Mouse (Mus musculus): ENCODE measurements at regions not wholly inside any gene's neighbourhood (a gene's known extent, or its start where the extent isn't known, plus 50 kb on each side); places are given as distances from the start of the nearest gene placed in this dataset.
"Not testable (repeated sequence)": the region's sequence is repeated elsewhere in the genome, so short reads cannot be mapped to it uniquely, and the experiment has no call there.

DNA sequence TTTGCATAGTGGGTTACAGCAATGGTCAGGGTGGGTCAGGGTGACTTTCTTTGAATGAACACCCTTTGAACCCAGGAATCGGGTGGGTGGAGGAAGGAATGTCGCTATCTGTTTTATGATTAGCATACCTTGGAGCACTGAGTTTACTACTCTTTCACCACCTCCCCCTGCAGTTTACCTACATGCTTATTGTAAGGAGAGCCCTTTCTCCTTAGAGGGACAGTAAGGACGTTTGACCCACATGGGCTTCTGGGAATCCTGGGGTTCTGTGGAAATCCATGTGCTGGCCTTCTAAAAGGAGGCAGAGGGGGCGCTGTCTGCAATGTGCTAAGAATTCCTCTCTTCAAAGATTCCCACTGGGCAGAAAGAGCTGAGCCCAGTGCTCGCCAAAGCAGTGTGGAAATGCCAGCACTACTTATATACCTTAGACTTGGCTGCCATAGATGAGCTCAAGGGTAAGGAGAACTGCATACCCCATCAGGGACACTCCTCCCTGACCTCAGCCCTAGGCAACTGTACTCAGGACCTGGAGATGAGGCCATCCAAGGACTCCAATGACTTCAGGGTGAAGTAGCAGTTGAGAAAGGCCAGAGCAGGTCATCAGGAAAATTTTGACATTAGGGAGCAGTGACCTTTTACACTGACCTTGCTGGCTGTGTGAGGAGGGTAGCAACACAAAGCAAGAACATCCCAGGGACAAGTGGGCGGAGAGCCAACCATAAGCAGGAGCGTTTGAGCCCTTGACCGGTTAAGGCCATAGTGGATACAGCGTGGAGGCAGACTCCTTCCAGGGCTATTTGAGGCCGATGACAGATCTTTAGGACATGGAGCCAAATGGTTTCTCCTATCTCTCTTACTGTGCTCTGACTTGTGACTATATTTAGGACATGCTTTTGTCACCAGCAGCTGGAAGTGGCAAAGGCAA, 133.2 kb downstream of the Tcp10c start:
- ATAC-seq (replicated peaks; ENCODE audit: low read depth, poor library complexity, severe bottlenecking): no peak

- no peak for ATAC-seq (replicated peaks; ENCODE audit: low read depth, poor library complexity, severe bottlenecking)
Measured at GRCm38 (mm10) chr17:13488608-13489324, 134.4 kb downstream of the Tcp10c start.

DNA sequence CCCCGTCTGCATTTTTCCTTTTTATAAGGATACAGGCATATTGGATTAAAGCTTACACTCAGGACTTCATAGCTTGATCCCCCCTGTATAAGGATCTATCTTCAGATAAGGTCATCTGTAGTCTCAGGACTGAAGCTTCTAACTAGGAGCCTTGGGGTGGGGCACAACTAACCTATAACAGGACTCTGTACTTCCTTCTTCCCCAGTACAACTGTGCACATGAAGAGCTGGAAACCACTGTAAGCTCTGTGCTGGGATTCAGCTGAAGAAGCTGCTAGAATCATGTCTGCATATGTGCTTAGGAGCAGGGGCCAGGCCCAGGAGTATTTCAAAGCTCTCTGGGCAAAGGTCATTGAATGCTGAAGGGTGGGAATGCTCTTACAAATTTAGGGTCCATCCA, 137.9 kb downstream of the Tcp10c start:
- not testable (repeated sequence) for ATAC-seq (replicated peaks; ENCODE audit: low read depth, poor library complexity, severe bottlenecking)

DNA sequence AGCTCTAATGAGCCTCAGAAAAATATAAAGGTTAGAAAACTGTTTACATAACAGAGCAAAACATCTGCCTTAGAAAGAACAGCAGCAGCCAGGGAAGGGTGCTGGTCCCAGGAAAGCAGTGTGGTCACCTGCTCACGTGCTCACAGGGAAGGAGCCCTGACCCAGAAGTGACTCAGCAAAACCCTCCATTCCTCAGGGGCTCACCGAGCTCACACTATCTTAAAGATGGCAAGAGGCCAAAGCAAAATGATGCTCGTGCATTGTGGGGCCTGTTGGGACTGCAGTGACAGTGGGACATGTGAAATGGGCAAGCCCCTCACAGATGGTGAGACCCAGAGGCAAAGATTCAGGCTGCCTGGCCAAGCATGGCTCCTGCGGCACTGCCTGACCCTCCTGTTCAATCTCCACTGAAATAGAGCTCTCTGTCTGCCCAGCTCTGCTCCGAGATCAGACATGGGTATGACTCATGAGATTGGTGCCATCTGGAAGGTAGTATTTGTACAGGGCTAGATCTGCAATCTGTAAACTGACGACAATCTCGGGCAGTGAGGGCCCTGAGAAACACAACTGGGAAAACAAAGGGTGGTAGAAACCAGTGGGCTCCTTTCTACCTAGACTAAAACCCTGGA, 138.4 kb downstream of the Tcp10c start:
- peak; percentile 31; the same call in 1 of the 2 replicates for ATAC-seq (replicated peaks; ENCODE audit: low read depth, poor library complexity, severe bottlenecking)

GRCm38 (mm10) chr17:13493866-13494265, 139.5 kb downstream of the Tcp10c start:
- ATAC-seq (replicated peaks; ENCODE audit: low read depth, poor library complexity, severe bottlenecking): peak; percentile 76

- not testable (repeated sequence) for ATAC-seq (replicated peaks; ENCODE audit: low read depth, poor library complexity, severe bottlenecking)
Measured at GRCm38 (mm10) chr17:13494475-13494874, 140.1 kb downstream of the Tcp10c start.

DNA sequence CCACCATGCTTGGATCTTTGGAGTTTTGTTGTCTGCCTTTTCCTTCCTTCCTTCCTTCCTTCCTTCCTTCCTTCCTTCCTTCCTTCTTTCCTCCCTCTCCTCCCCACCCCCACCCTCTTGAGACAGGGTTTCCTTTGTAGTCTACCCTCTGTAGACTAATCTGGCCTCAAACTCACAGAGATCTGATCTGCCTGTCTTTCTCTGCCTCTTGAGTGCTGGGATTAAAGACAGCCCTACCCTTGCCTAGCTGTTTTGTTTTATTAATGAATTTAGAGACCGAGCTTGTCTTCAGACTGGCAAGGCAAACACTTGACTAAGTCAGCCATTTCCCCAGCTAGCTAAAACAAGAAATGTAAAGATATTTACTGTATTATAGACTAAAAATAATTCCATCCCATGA, 150.0 kb downstream of the Tcp10c start:
- ATAC-seq (replicated peaks; ENCODE audit: low read depth, poor library complexity, severe bottlenecking): not testable (repeated sequence)

DNA sequence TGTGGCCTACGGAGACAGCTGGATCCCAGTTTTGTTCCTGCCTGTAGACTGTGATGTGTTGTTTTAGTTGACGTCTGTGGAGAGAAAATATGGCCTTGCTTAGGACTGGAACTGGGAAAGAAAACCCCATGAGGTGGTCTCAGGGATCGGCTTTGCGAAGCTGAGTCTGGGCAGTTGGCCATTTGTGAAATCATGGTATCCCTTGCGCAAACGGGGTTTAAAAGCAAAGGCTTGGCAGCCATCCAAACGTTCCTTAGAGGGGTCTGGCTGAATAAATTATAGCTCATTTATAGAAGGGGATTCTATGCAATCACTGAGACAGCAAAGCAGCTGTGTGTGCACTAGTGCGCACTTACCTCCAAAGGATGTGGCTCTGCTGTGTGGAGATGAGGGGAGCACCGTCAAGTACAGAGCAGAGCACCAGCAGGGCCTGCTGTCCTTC, 150.5 kb downstream of the Tcp10c start:
- ATAC-seq (replicated peaks; ENCODE audit: low read depth, poor library complexity, severe bottlenecking): not testable (repeated sequence)

DNA sequence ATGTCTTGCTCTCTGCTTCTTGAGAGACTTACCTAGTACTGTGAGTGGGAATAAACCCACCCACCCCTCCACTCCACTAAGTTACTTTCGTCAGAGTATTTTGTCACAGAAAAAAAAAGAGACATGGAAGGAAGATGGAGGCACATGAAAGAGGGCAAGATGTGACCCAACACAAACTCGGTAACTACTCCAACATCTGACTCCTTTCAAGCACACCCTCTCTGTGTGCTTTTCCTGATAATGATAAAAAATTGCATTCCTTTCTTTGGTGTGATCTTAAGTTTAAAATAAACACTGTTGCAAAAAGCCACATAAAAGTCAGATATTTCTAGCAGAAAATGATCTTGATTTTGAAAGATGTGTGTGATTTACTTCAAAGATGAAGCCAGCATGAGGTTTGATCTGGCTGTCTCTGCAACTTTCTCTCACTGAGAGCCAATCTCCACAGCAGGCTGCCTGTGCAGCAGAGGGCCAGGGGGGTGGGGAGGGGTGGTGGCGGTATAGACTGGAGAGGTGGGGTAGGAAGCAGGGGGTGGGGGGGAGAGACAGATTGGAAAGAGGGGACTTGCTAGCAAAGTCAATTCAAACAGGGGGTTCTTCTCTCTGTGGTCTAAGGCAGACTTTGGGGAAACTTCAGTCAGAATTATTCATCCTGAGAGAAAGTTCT, 153.2 kb downstream of the Tcp10c start:
- not testable (repeated sequence) for ATAC-seq (replicated peaks; ENCODE audit: low read depth, poor library complexity, severe bottlenecking)

DNA sequence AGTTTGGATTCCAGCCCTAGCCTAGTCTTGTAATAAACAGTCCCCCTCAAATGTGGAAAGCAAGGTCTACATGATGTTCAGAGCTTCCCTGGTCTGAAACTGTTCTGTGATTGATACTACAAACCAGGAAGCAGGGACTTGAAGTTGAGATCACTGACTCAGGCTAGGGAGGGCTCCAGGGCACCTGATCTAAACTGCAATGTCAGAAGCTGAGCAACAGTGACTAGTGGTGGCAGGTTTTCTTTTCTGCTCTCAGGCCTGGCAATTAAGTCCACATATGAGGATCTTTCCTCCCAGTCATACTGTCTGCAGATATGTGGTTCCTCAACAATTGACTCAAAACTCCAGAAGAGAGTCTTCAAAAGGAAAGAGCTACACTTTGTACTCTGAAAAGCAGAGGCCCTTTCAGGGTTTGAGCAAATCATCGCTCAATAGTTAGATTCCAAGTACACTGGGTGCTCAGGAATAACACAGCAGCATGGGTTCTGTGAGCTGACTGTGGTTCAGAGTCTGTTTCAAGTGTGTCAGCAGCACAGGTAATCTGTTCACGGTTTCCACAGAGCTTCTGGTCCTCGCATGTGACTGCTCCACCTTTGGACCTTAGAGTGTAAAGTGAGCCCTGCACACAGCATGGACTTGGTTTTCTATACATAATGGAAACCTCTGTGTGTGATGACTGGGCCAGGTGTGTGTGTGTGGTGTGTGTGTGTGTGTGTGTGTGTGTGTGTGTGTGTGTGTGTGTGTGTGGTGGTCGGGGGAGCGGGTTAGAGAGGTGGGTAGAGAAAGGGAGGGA, 165.2 kb downstream of the Tcp10c start:
- not testable (repeated sequence) for ATAC-seq (replicated peaks; ENCODE audit: low read depth, poor library complexity, severe bottlenecking)

- ATAC-seq (replicated peaks; ENCODE audit: low read depth, poor library complexity, severe bottlenecking): peak; percentile 91
Measured at GRCm38 (mm10) chr17:13532579-13532978, 178.2 kb downstream of the Tcp10c start.

DNA sequence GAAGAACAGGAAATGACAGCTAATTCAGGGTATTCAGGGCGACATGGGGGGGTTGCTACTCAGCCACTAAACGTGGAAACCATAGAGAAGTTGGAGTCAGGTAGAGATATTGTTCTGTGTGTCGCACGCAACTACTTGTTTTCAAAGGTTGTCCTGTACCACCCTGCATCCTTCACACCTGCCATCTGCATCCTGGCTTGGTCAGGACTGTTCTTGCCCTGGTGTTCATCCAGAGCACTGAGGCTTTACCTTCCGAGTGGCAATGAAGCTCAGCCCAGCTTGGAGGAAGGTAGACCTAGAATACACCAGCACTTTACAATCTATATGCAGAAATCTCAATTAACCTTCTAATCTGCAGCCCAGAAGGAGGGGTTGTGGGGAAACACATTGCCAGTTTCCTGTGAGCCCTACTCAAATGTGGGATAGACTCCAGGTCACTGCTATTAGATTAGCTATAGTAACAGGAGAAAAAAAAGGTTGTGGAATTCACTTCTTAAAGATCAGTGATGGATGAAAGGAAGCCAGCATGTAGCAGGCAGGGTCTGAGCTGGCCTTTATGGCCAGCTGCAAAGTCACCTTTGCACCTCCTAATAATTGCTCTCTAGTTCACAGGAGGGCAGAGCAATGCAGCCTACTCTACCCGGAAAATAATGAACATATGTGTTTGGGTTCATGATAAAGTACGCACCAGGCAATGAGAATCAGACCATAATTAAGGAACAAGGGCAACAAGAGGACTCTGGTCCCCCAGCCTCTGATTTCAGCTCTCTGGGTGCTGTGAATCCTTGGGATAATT, 186.3 kb downstream of the Tcp10c start:
- no peak for ATAC-seq (replicated peaks; ENCODE audit: low read depth, poor library complexity, severe bottlenecking)

DNA sequence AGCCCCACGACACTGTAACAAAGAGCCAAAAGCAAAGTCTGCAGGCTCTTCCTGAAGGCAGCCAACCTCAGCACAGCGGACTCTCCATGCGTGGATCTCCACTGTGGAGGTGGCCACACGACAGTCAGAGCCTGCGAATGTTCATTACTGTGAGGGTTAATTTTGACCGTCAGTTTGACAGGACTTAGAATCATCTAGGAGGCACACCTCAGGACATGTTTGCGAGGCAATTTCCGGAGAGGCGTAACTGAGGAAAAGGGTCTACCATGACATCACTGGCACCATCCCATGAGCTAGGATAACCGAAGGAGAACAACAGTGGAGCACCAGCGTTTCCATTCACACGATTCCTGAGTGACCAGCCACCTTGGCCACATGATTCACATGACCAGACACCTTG, 186.9 kb downstream of the Tcp10c start:
- ATAC-seq (replicated peaks; ENCODE audit: low read depth, poor library complexity, severe bottlenecking): no peak

DNA sequence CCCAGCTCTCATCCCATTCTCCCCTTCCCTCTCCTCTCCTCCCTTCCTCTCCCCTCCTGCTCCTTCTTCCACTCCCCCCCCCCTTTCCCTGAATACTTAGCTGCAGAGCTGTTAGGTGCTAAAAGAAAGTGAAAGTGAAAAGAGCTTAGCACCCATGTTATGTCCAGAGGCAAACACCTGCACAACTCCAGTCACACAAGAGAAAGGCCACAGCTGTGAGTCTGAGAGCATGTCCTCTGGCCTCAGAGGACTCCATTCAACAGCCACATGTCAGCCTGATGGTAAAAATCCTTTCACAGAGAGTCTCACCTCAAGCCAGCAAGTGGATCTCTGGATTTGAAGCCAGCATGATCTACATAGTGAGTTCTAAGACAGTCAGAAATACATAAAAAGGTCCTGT, 187.9 kb downstream of the Tcp10c start:
- ATAC-seq (replicated peaks; ENCODE audit: low read depth, poor library complexity, severe bottlenecking): peak; percentile 29; the same call in 1 of the 2 replicates

GRCm38 (mm10) chr17:13542856-13543255, 188.5 kb downstream of the Tcp10c start:
- ATAC-seq (replicated peaks; ENCODE audit: low read depth, poor library complexity, severe bottlenecking): no peak

DNA sequence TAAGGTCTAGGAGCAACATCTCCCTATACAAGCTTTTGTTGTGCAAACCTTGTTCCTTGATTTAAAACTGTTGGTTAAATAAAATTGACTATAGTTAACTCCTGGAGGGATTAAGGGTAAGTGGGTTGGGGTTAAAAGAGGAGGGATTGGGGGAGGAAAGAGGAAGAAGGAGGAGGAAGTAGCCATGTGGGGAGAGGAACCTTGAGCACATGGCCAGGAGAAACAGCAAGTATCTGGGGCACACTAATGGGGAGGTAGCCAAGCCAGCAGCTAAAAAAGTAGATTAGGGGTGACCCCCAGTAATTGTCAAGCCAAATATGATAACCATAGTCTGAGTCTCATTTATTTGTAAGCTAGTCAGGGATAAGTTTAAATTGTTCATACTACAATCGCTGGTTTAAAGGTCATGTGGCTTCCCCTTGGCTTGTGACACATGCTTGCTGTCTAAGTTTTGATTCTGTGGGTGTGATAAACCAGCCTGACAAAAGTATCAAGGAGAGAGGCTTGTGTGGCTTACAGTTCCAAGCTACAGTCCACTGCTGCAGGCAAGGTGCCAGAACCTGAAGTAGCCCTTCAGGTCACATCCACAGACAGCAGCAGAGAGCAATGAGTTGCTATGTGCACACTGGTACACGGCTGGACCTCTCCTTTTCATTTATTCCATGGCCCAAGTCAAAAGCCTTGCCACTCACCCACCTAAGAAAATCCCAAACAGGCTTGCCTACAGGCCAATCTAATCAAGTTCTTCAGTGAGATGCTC, 189.8 kb downstream of the Tcp10c start:
- 0 out of 2 replicates have a peak, but pooled peaks have one; percentile 20 for ATAC-seq (replicated peaks; ENCODE audit: low read depth, poor library complexity, severe bottlenecking)

DNA sequence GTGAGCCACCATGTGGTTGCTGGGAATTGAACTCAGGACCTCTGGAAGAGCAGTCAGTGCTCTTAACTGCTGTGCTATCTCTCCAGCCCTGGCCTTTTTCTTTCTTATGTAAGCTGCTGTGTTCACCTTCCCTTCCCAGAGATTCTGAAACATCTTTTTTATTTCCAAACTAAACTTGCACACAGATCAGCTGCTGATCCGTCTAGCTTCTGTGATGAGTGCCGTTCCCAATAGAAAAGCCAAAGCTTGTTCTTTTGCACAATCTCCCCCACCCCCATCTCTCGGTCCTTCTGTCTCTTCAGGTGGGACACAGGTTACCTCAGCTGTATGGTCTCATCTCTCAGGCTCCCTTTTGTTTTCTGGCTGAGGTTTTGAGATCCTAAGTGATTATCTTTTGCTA, 191.9 kb downstream of the Tcp10c start:
- ATAC-seq (replicated peaks; ENCODE audit: low read depth, poor library complexity, severe bottlenecking): no peak

DNA sequence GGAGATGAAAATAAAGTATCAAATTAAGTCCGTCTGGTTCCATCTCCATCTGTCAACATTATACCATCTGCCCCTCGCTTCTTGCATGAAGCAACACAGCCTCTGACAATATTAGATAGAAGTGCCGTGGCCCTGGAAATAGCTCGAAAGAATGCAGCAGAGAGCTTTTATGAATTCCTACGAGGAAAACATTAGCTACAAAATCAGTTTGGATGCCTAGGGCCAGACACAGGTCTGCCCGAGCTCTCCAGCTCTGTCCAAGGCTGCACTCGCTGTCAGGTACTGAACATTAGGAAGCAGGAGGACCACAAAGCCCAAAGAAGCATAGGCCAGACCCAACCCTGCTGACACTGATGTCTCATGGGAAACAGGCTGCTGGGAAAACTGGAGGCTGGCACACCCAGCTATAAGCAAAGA, 192.3 kb downstream of the Tcp10c start:
- no peak for ATAC-seq (replicated peaks; ENCODE audit: low read depth, poor library complexity, severe bottlenecking)

Measured in common myeloid progenitor, adult 5-6 weeks (primary cell).